Mouse (Mus musculus): ENCODE data around the gene Csta1.
"Not testable (repeated sequence)": the region's sequence is repeated elsewhere in the genome, so short reads cannot be mapped to it uniquely, and the experiment has no call there.

Gene Csta1

GRCm38 (mm10) chr16:36131141-36131540 lies at the start of gene Csta1:
Csta1 (minus strand) TSS chr16:36131241.
- DNase-seq: no peak

- DNase-seq: no peak
Observed at GRCm38 (mm10) chr16:36179910-36180309, 48.9 kb upstream of the Csta1 start.

- no peak for DNase-seq
Observed at GRCm38 (mm10) chr16:36176108-36176507, 45.1 kb upstream of the Csta1 start.

GRCm38 (mm10) chr16:36167841-36168240 lies 36.8 kb upstream of the Csta1 start:
- not testable (repeated sequence) for DNase-seq

GRCm38 (mm10) chr16:36156402-36156975 lies 25.4 kb upstream of the Csta1 start, which contains the start of gene Stfa2l1:
Stfa2l1 (plus strand) TSS chr16:36156811.
- DNase-seq: no peak

GRCm38 (mm10) chr16:36138201-36138600 lies 7.2 kb upstream of the Csta1 start:
- no peak for DNase-seq

- DNase-seq: peak; percentile 16
Observed at GRCm38 (mm10) chr16:36128092-36128491, 2.9 kb downstream of the Csta1 start.

- not testable (repeated sequence) for DNase-seq
Observed at GRCm38 (mm10) chr16:36115751-36116150, 15.3 kb downstream of the Csta1 start.

GRCm38 (mm10) chr16:36111486-36111885 lies 19.6 kb downstream of the Csta1 start:
- not testable (repeated sequence) for DNase-seq

GRCm38 (mm10) chr16:36102211-36102610 lies 28.8 kb downstream of the Csta1 start:
- DNase-seq: no peak

GRCm38 (mm10) chr16:36101526-36101925 lies 29.5 kb downstream of the Csta1 start:
- no peak for DNase-seq

GRCm38 (mm10) chr16:36097813-36098499 lies 33.1 kb downstream of the Csta1 start:
- not testable (repeated sequence) for DNase-seq

GRCm38 (mm10) chr16:36094079-36094478 lies 37.0 kb downstream of the Csta1 start:
- DNase-seq: no peak

- DNase-seq: no peak
Observed at GRCm38 (mm10) chr16:36090785-36091509, 40.1 kb downstream of the Csta1 start.

- DNase-seq: peak; percentile 21
Observed at GRCm38 (mm10) chr16:36089850-36090616, 41.0 kb downstream of the Csta1 start.

GRCm38 (mm10) chr16:36089065-36089464 lies 42.0 kb downstream of the Csta1 start:
- DNase-seq: peak; percentile 27

- peak; percentile 19 for DNase-seq
Observed at GRCm38 (mm10) chr16:36087846-36088245, 43.2 kb downstream of the Csta1 start.

- DNase-seq: no peak
Observed at GRCm38 (mm10) chr16:36079916-36080315, 51.1 kb downstream of the Csta1 start.

GRCm38 (mm10) chr16:36074772-36075171 lies 56.3 kb downstream of the Csta1 start:
- DNase-seq: no peak

- no peak for DNase-seq
Observed at GRCm38 (mm10) chr16:36072410-36073011, 58.5 kb downstream of the Csta1 start.

GRCm38 (mm10) chr16:36071450-36072379 lies 59.3 kb downstream of the Csta1 start, which contains the start of the genes Fam162a and Ccdc58:
Fam162a (minus strand) TSS chr16:36071594.
Ccdc58 (plus strand) TSS chr16:36071685.
- DNase-seq: peak; percentile 94

All from kidney, adult 18-20 months (tissue).